Mouse (Mus musculus): ENCODE data around the gene Cd7. TPM values are rescaled to one million over a fixed set of nuclear protein-coding genes. Genes with fewer than 3 reads are reported as not detected.

Cd7 gene
- polyA plus RNA-seq, 1 experiment from 2014 or later: 2.4 TPM

DNA sequence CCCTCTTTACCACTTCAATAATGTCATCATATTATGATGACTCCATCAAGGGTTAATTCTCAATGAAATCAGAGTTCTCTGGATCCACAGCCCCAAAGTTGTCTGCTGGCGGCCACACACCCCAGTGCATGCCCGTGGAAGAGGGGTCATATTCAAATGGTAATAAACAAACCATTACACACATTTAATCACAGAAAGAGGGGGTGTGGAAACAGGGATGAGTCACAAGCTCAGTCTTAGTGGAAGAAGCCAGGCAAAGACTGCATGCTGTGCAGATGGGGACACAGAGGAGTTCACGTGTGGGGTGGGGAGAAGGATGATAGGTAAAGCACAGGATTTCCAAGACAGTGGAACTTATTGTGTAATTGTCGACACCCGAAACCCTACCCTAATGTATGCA is 34.9 kb downstream of the Cd7 start:
- no peaks in the 10 kb centered on the region for H3K4me1 ChIP-seq (ENCODE audit: insufficient read depth, low read depth, low read length)
- ATAC-seq (no peak; the same call in 1 of the 2 replicates), DNase-seq (ENCODE audit: low spot score) (no peak)
- H3K9ac ChIP-seq (replicated peaks; ENCODE audit: low read depth): no peak overlapping the region
- 61% methylated on average over 5 of the region's 5 CpGs for WGBS
- TF ChIP-seq EP300 (IDR thresholded peaks at IDR 0.05): no peak
- TF ChIP-seq CTCF (IDR thresholded peaks at IDR 0.05): no peak
- no peaks in the 10 kb centered on the region for H3K9me3 ChIP-seq (ENCODE audit: low read length)
- H3K27ac ChIP-seq (ENCODE audit: low read length): no peak overlapping the region
- no peaks in the 10 kb centered on the region for H3K27me3 ChIP-seq (replicated peaks; ENCODE audit: insufficient read depth, low read length)
- no peak overlapping the region for H3K4me3 ChIP-seq (ENCODE audit: low read depth, low read length)
- no peaks in the 10 kb centered on the region for H3K36me3 ChIP-seq (ENCODE audit: insufficient read depth, low read length)
- no peak overlapping the region for H3K4me2 ChIP-seq (replicated peaks; ENCODE audit: low read depth, low read length)

DNA sequence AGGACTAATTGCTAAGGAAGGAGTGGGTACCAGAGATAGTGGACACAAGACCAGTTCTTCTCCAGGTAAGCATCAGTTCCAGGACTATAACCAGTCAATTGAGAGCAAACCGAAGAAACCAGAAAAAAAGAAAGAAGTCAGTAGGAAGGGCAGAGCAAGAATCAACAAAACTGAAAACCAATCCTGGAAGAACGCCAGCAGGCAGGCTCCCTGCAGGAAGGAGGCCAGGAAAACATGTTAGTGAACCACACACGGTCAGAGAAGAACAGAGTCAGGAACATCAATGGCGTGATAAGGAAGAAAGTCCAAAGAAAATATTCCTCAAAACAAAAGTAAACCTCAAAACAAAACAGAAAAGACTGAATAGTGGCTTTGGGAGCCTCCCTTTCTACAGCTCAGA is 37.3 kb downstream of the Cd7 start:
- no peak overlapping the region for H3K9ac ChIP-seq (replicated peaks; ENCODE audit: low read depth)
- peak; percentile 32 for DNase-seq (ENCODE audit: low spot score)
- WGBS: 16% methylated on average over 4 of the region's 4 CpGs

DNA sequence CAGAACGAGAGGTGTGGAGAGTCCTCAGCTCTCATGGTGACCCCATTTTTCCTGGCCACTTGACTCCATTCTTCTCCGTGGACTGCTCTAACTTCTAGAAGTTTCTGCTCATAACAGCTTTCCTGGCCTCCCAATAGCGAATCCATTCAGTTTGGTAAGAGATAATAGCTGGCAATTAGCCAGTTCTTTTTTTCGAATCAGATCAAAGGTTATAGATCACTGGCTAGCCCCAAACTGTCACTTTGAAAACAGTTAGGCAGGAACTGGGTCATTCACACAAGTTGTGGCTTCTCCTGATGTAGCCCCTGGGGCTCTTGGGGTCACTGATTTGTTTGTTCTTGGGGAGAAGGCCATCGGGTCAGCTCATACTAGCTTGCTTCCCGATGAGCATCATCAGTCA is 44.5 kb downstream of the Cd7 start:
- H3K4me3 ChIP-seq (ENCODE audit: low read depth, low read length): no peak overlapping the region
- ATAC-seq (no peak), DNase-seq (ENCODE audit: low spot score) (no peak)
- no peak overlapping the region for H3K4me2 ChIP-seq (replicated peaks; ENCODE audit: low read depth, low read length)
- H3K9ac ChIP-seq (replicated peaks; ENCODE audit: low read depth): no peak overlapping the region
- 73% methylated on average over 6 of the region's 6 CpGs for WGBS
- no peaks in the 10 kb centered on the region for H3K27me3 ChIP-seq (replicated peaks; ENCODE audit: insufficient read depth, low read length)
- H3K36me3 ChIP-seq (ENCODE audit: insufficient read depth, low read length): no peaks in the 10 kb centered on the region
- H3K27ac ChIP-seq (ENCODE audit: low read length): no peak overlapping the region
- no peaks in the 10 kb centered on the region for H3K9me3 ChIP-seq (ENCODE audit: low read length)
- H3K4me1 ChIP-seq (ENCODE audit: insufficient read depth, low read depth, low read length): peaks cover 9% of the 10 kb centered on the region; the same call in 1 of the 2 replicates
- TF ChIP-seq EP300 (IDR thresholded peaks at IDR 0.05) (no peak), CTCF (IDR thresholded peaks at IDR 0.05) (no peak)

More for the DNA sequence above, 37.3 kb downstream of the Cd7 start:
- TF ChIP-seq CTCF (IDR thresholded peaks at IDR 0.05): no peak
- TF ChIP-seq EP300 (IDR thresholded peaks at IDR 0.05): no peak
- Histone ChIP-seq H3K9me3 (ENCODE audit: low read length) (no peaks in the 10 kb centered on the region), H3K4me3 (ENCODE audit: low read depth, low read length) (no peak overlapping the region), H3K4me2 (replicated peaks; ENCODE audit: low read depth, low read length) (no peak overlapping the region), H3K36me3 (ENCODE audit: insufficient read depth, low read length) (no peaks in the 10 kb centered on the region), H3K27me3 (replicated peaks; ENCODE audit: insufficient read depth, low read length) (no peaks in the 10 kb centered on the region), H3K27ac (ENCODE audit: low read length) (no peak overlapping the region), H3K4me1 (ENCODE audit: insufficient read depth, low read depth, low read length) (no peaks in the 10 kb centered on the region)
- ATAC-seq: no peak

DNA sequence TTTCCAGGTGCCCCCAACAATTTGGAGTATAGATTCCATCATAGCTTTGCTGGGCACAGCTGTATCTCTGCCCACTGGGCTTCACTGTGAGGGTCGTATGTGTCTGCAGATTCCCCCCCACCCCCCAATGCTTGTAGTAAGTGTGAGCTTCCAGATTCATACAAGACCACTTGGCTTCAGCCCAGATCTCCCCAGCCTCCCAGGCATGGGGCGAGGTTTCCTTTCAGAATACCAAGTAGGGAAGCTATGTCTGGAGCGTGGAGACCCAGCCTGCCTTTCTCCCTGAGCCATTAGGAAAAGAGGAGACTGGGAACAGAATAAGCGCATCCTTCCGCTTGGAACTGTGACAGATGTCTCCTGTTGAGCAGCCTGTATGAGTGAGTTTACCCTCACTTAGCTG is 45.6 kb downstream of the Cd7 start:
- peaks cover 18% of the 10 kb centered on the region for H3K4me1 ChIP-seq (ENCODE audit: insufficient read depth, low read depth, low read length)
- TF ChIP-seq CTCF (IDR thresholded peaks at IDR 0.05) (no peak), EP300 (IDR thresholded peaks at IDR 0.05) (no peak)
- H3K9me3 ChIP-seq (ENCODE audit: low read length): no peaks in the 10 kb centered on the region
- H3K27me3 ChIP-seq (replicated peaks; ENCODE audit: insufficient read depth, low read length): no peaks in the 10 kb centered on the region
- no peak overlapping the region for H3K9ac ChIP-seq (replicated peaks; ENCODE audit: low read depth)
- WGBS: 63% methylated on average over 5 of the region's 5 CpGs
- no peak overlapping the region for H3K4me2 ChIP-seq (replicated peaks; ENCODE audit: low read depth, low read length)
- H3K27ac ChIP-seq (ENCODE audit: low read length): no peak overlapping the region
- ATAC-seq (no peak), DNase-seq (ENCODE audit: low spot score) (no peak)
- no peaks in the 10 kb centered on the region for H3K36me3 ChIP-seq (ENCODE audit: insufficient read depth, low read length)
- no peak overlapping the region for H3K4me3 ChIP-seq (ENCODE audit: low read depth, low read length)

DNA sequence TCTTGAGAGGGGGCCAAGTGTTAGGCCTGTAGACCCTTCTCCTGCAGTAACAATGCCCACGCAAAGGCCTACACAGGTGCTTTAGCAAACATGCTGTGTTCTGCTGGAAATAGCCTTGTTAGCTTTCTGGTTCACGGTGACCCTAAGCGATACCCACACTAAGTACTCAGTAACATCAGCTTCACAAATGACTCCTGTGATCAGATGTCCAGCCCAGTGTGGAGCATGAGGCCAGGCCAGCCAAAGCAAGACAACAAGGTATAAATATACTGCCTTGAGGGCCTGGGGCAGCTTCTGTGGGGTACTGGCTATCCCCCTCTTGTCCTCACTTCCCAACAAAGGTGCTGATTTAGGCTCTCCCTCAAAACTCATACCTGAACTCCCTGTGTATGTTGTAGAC is 46.1 kb downstream of the Cd7 start:
- H3K27ac ChIP-seq (ENCODE audit: low read length): no peak overlapping the region
- peaks cover 20% of the 10 kb centered on the region for H3K4me1 ChIP-seq (ENCODE audit: insufficient read depth, low read depth, low read length)
- 89% methylated on average over 3 of the region's 3 CpGs for WGBS
- H3K9ac ChIP-seq (replicated peaks; ENCODE audit: low read depth): no peak overlapping the region
- ATAC-seq (no peak), DNase-seq (ENCODE audit: low spot score) (no peak)
- H3K27me3 ChIP-seq (replicated peaks; ENCODE audit: insufficient read depth, low read length): no peaks in the 10 kb centered on the region
- no peaks in the 10 kb centered on the region for H3K9me3 ChIP-seq (ENCODE audit: low read length)
- no peak overlapping the region for H3K4me2 ChIP-seq (replicated peaks; ENCODE audit: low read depth, low read length)
- H3K36me3 ChIP-seq (ENCODE audit: insufficient read depth, low read length): no peaks in the 10 kb centered on the region
- no peak for TF ChIP-seq EP300 (IDR thresholded peaks at IDR 0.05)
- no peak for TF ChIP-seq CTCF (IDR thresholded peaks at IDR 0.05)
- H3K4me3 ChIP-seq (ENCODE audit: low read depth, low read length): no peak overlapping the region

DNA sequence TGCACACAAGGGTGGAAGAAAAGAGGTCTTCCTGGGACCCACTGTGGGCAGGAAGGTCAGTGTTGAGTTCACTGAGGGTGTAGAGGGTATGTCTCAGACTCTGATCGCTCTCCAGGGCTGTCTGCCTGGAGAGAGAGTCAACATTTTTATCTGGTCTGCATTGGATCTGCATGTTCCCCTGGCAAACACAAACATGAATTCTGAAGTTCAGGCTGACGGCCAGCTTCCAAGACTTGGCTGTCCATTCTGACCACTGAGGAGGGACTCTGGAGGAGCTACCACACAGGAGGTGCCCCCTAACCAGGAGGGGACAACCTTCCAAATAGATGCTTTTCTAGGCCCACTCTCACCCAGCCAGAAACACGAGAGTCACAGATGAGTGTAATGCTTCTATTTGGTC is 47.4 kb downstream of the Cd7 start:
- H3K4me1 ChIP-seq (ENCODE audit: insufficient read depth, low read depth, low read length): peaks cover 20% of the 10 kb centered on the region

More for the DNA sequence above, 47.4 kb downstream of the Cd7 start:
- H3K4me3 ChIP-seq (ENCODE audit: low read depth, low read length): peak overlapping the region; percentile 100
- H3K9ac ChIP-seq (replicated peaks; ENCODE audit: low read depth): peak overlapping the region; percentile 29; the same call in 1 of the 2 replicates
- H3K9me3 ChIP-seq (ENCODE audit: low read length): no peaks in the 10 kb centered on the region
- 28% methylated on average over 3 of the region's 3 CpGs for WGBS
- ATAC-seq (no peak), DNase-seq (ENCODE audit: low spot score) (no peak)
- H3K27me3 ChIP-seq (replicated peaks; ENCODE audit: insufficient read depth, low read length): no peaks in the 10 kb centered on the region
- no peak for TF ChIP-seq CTCF (IDR thresholded peaks at IDR 0.05)
- no peak for TF ChIP-seq EP300 (IDR thresholded peaks at IDR 0.05)
- peak overlapping the region; percentile 56 for H3K4me2 ChIP-seq (replicated peaks; ENCODE audit: low read depth, low read length)
- peak overlapping the region; percentile 99 for H3K27ac ChIP-seq (ENCODE audit: low read length)
- H3K36me3 ChIP-seq (ENCODE audit: insufficient read depth, low read length): no peaks in the 10 kb centered on the region
